Mouse (Mus musculus): ENCODE measurements at regions not wholly inside any gene's neighbourhood (a gene's known extent, or its start where the extent isn't known, plus 50 kb on each side); places are given as distances from the start of the nearest gene placed in this dataset.
"Not testable (repeated sequence)": the region's sequence is repeated elsewhere in the genome, so short reads cannot be mapped to it uniquely, and the experiment has no call there.

- DNase-seq: no peak
Measured at GRCm38 (mm10) chr6:41225382-41225781, 76.7 kb upstream of the Try4 start.

DNA sequence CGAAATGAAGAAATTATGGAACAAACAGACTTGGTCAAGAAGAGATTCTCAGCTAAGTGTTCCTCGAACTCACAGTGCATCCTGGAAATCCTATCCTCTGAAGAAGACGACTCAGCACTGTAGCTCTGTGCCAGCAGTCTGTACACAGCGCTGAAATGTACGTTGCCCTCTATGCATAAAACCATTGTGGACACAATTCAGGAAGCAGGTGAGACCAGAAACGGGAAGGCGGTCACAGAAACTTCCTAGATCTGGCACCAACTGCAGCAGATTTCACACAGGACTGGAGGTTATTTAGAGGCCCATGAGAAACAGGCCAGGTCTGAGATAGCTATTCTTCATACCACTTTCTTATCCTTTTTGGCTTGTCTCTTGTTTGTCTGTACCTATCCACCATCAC is 83.7 kb upstream of the Try4 start:
- DNase-seq: no peak

DNA sequence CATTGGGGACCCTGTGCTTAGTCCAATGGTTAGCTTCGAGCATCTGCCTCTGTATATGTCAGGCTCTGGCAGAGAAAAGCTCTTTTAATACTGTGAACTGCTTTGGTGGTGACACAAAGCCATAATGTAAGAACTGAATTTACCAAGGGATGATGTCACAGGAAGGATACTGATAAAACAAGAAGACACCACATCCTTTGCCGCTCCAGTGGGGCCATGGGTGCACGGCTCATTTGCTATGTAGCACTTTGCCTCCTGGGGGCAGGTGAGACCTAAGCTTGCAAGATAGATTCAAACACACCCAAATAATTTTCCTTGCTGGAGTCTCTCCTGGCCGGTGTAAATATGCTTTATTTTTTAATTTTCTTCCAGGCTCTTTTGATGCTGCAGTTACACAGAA is 86.2 kb upstream of the Try4 start:
- DNase-seq: peak; percentile 85

DNA sequence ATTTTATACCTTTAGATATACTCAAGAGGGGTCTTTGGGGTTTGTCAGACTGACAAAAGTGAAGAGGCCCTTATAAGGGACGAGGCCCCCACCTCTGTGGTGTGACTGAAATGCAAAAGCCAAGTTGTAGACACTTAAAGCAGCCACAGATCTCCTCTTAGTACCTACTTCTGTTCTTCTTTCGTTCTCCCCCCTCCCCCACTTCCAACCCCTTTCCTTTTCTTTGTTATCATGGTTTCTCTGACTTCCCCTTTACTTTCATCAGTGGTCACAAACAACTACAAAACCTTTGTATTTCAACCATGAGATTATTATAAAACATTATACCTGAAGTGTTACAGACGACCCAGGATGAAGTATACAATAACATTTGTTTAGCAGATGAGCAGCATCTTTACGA is 96.2 kb upstream of the Try4 start:
- no peak for DNase-seq

DNA sequence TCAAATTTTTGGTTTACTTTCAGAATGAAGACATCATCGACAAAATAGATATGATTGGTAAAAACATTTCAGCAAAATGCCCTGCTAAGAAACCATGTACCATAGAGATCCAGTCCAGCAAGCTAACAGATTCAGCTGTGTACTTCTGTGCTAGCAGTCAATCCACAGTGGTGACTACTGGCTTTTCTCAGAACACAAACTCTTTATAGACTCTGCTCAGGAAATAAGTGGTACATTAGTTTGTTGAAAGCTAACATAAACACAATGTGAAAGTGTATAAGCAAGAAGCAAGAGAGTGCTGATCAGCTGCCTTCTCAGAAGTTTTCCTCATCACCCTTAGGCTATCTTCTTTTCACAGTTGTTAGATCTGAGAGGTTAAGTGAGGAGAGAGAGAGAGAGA is 99.2 kb upstream of the Try4 start:
- no peak for DNase-seq

- no peak for DNase-seq
Measured at GRCm38 (mm10) chr6:41202302-41202701, 99.8 kb upstream of the Try4 start.

DNA sequence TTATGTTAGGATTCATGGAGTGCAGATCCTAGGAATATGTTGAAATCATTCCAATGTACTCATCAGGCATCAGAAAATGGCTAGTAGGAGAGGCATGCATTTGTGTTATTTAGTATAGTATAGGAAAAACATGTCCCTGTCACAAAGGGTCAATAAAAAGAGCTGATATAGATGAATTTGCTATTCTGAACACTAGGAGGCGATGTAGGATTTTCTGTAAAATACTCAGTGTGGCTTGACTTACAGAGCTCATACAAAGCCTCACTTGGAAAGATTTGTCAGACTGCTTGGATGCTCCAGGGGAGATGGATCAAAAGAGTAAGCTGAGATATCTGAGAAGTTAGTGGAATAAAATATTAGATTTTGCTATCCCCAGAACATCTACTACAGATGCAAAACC is 107.6 kb upstream of the Try4 start:
- no peak for DNase-seq

DNA sequence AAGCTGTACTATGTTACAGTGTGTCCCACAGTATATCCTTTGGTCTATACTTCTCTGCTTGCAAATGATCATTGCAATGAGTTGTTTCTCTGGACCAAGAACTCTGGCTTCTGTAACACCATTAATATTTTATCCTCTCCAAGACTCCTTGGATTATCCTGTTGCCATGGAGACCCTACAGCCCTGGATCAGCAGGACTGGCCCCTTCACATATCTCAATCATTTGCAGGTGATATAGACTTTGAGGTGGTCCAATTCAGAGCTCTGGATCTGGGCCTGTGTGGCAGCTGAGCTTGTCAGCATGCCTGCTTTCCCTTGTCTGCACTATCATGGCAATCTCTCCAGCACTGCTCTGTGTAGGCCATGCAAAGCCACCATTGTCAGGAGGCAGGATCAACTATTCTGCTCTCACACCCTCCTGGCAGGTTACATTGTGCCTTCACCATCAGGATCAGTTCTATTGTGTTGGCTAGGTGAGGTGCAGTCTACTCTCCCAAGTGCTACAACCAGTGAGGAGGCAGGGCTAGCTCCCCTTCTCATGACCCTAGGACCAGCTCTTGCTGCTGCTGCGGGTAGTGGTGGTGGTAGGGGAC is 110.2 kb upstream of the Try4 start:
- DNase-seq: no peak

- no peak for DNase-seq
Measured at GRCm38 (mm10) chr6:41188910-41189309, 113.2 kb upstream of the Try4 start.

DNA sequence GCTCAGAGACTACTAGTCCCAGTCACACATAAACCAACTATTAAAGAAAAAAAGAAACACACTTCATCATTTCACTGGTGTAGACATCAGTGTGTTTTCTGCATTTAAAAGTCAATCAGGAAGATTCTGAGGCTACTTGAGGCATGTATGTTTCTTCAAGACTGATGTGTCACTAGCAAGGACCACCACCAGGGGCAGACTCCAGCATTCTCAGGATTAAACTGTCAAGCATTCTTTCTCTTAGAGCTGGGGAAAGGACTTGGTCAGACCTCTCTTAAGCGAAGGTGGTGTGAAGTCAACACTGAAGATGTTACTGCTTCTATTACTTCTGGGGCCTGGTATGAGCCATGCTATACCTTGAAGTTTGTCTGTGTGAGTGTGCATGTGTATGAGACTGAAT is 114.1 kb upstream of the Try4 start:
- no peak for DNase-seq

- DNase-seq: no peak
Measured at GRCm38 (mm10) chr6:41178896-41179295, 123.2 kb upstream of the Try4 start.

DNA sequence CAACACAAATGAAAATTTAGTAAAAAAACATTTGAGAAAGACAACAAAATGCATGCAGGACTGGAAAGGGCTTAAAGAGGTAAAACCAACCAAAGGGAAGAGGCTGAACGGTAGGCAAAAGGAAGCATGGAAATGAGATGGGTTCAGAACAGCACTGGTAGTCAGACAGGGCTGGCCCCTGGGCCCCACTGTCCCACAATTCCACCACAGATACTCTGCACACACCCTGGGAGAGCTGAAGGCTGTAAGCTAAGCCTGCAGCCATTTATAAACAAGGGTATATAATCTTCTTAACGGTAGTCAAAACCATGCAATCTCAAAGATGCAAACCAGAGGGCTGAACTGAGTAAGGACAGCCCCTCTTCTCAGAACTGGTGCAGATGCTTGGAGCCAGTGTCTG is 124.0 kb upstream of the Try4 start:
- DNase-seq: no peak

DNA sequence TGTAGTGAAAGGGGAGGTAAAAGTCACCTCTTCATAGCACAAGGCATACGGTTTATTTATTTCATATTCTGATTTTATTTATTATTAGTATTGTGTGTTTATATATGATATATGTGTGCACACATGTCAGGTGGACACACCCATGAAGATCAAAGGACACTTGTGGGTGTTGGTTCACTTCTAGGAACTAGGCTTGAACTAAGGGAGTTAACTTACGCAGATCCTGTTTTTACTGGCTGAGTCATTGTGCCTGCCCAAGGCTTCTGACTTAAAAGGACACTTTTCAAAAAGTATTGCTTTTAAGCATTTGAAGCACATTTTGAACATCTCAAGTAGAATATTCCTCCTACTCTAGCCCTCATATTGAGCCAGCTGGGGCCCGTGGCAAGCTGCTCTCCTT is 124.9 kb upstream of the Try4 start:
- no peak for DNase-seq

DNA sequence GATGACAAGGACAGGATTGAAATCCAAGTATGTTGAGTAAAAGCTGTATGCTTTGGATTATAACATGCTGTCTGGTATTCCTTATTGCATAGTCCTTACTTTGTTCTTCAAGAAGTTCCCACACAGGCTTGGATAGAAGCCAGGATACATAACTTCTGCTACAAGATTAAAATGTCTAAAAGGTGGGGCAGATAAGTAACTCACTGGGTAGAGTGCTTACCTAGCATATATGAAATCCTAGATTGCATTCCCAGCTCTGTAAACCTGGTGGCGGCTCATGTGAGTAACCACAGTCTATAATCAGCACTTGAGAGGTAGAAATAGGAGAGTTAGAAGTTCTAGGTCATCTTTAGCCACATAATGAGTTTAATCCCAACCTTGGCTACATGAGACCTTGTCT is 126.0 kb upstream of the Try4 start:
- no peak for DNase-seq

DNA sequence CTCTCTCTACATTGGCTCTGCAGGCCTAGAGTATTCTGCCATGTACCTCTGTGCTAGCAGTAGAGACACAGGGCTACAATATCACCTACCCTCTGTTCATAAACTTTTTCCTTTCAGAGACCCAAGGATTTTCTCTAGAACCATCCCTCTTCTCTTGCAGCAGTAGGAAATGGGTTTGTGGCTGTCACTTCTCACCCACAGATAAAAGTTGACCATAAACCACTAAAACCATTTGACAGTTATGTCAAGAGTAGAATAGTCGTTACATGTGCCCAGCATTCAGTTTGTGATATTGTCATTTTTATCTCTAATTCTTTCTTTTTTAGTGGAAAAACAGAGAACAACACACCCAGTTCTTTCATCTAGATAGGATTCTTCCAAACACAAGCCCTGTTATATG is 128.2 kb upstream of the 2210010C04Rik start:
- no peak for DNase-seq

DNA sequence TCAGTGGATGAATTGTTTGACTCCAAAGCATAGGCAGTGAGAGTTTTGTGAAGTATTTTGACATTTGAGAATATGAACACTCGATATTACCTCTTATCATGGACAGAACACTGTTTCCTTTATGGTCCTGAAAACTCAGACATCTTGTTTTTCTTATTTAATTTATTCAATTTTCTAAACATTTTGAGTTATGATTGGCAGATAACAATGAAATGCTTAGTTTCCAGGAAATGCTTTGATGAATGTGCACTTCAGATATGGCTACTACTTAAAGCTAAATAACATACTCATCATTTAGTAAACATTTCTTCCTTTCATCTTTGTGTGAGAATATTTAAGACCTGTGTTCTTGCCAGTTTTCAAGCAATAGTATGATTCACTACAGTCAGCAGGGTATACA is 126.4 kb upstream of the 2210010C04Rik start:
- no peak for DNase-seq

- no peak for DNase-seq
Measured at GRCm38 (mm10) chr6:41152101-41152500, 116.8 kb upstream of the 2210010C04Rik start.

DNA sequence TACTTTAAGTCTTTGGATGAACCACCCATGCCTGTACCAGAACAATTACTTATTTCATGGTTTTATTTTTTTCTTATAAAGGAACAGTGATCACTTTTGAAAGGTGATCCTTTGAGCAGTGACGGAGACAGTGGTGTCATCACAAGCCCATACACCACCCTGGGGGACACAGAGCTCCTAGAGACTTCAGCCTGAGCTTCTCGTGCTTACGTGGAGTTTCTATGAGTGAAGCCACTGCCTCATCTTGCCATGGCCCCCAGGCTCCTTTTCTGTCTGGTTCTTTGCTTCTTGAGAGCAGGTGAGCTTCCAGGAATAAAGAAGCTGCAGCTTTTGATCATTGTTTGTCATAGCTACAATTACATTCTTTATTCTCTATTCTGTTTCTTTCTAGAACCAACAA is 116.2 kb upstream of the 2210010C04Rik start:
- DNase-seq: peak; percentile 79

DNA sequence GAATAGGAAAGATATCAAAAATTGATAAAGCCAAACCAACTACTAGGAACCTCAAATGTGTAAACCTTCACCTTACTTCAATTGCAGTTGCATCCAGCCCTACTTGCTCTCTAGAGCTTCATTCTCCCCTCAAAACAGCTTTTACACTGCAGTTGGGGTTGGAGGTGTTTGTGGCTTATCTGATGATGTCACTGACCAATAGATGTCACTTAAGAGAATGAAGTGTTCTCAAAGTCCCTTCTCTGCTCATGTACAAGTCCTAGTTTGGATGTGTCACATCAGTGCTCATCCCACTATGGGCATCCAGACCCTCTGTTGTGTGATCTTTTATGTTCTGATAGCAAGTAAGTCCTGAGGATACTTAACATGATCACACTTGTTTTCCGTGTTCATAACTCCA is 105.6 kb upstream of the 2210010C04Rik start:
- no peak for DNase-seq

- not testable (repeated sequence) for DNase-seq
Measured at GRCm38 (mm10) chr6:41137401-41137777, 102.1 kb upstream of the 2210010C04Rik start.

- no peak for DNase-seq
Measured at GRCm38 (mm10) chr6:41136717-41137400, 101.5 kb upstream of the 2210010C04Rik start.

DNA sequence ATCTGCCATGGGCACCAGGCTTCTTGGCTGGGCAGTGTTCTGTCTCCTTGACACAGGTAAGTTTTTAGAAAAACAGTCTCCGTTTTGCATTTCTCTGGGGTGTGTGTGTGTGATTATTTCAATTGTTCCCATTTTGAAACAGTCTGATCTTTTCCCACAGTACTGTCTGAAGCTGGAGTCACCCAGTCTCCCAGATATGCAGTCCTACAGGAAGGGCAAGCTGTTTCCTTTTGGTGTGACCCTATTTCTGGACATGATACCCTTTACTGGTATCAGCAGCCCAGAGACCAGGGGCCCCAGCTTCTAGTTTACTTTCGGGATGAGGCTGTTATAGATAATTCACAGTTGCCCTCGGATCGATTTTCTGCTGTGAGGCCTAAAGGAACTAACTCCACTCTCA is 99.9 kb upstream of the 2210010C04Rik start:
- DNase-seq: no peak

DNA sequence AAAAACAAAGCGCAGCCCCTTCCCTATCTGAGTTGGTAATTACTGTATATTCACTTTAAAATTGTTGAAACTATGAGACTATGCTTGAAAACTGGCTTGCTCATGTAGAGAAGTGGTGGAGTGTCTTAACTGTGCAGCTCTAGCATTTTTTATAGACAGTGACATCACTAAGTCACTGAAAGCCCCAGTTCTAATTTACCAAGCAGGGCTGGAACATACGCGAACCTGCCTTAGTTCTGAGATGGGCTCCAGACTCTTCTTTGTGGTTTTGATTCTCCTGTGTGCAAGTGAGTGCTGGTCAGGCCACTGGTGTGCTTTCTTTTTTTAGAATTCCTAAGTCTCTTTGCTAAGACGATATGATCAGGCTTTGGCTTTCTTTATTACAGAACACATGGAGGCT is 94.6 kb upstream of the 2210010C04Rik start:
- no peak for DNase-seq

GRCm38 (mm10) chr6:41127816-41128215 is 92.5 kb upstream of the 2210010C04Rik start:
- DNase-seq: no peak

- DNase-seq: no peak
Measured at GRCm38 (mm10) chr6:41126855-41127254, 91.5 kb upstream of the 2210010C04Rik start.

All from heart, adult 11 months (tissue).